Mouse (Mus musculus) CH12.LX (cell line): ENCODE measurements around the gene Slc30a9. TPM values are rescaled to one million over a fixed set of nuclear protein-coding genes. Genes with fewer than 3 reads are reported as not detected.

Experiments
- DNase-seq: peaks from one replicate; pipeline ENCODE4 v3.0.0-alpha.2; 2013; ENCODE audit errors: extremely low read depth
- H3K27ac ChIP-seq: 2 replicates; pipeline ENCODE4 v1.5.1; 2012; ENCODE audit warnings: low read depth, mild to moderate bottlenecking, control low read depth, moderate library complexity; ENCODE audit not compliant: insufficient read depth
- H3K27me3 ChIP-seq: replicated peaks from 2 replicates; pipeline ENCODE3; 2012; ENCODE audit warnings: inconsistent platforms
- H3K36me3 ChIP-seq, 2 experiments: replicated peaks in 1 of 2; 2 replicates each; pipeline versions ENCODE3 to v1.6.1; 2012; ENCODE audit warnings: inconsistent platforms in 1 of 2, low read length in 1 of 2, mild to moderate bottlenecking in 1 of 2, mixed read lengths in 1 of 2, moderate library complexity in 1 of 2; ENCODE audit not compliant: control insufficient read depth in 1 of 2, insufficient read depth in 1 of 2
- H3K4me1 ChIP-seq, 2 experiments: 2 replicates each; pipeline ENCODE4 v1.6.1; 2012; ENCODE audit warnings: inconsistent platforms in 1 of 2, moderate library complexity in 1 of 2; ENCODE audit not compliant: insufficient read depth in 2 of 2, control insufficient read depth in 1 of 2
- H3K4me2 ChIP-seq: 2 replicates; pipeline ENCODE4 v1.6.1; 2012; ENCODE audit warnings: low read depth, mild to moderate bottlenecking, control low read depth; ENCODE audit not compliant: poor library complexity, insufficient read depth, severe bottlenecking
- H3K4me3 ChIP-seq, 3 experiments: fragments of 150-350 bp in 1 of 3; sonication (generic) in 1 of 3; replicated peaks in 1 of 3; 2 replicates each; pipeline versions ENCODE3 to v1.5.1; 2011 to 2012; ENCODE audit warnings: low read depth in 2 of 3, low read length in 2 of 3, mild to moderate bottlenecking in 2 of 3, moderate library complexity in 2 of 3, control low read depth in 1 of 3, improper control_type of control experiment in 1 of 3, inconsistent platforms in 1 of 3, mixed read lengths in 1 of 3; ENCODE audit not compliant: poor library complexity in 1 of 3
- H3K79me2 ChIP-seq: replicated peaks from 2 replicates; pipeline ENCODE4 v1.6.1; 2012; ENCODE audit warnings: mild to moderate bottlenecking, moderate library complexity; ENCODE audit not compliant: control insufficient read depth, poor library complexity, insufficient read depth, severe bottlenecking; ENCODE audit errors: extremely low read depth
- H3K9ac ChIP-seq: 2 replicates; pipeline ENCODE4 v1.6.1; 2012; ENCODE audit warnings: low read depth, mild to moderate bottlenecking, control low read depth, moderate library complexity; ENCODE audit not compliant: insufficient read depth
- H3K9me3 ChIP-seq: replicated peaks from 2 replicates; pipeline ENCODE3; 2012; ENCODE audit warnings: low read length, inconsistent platforms, mixed read lengths
- CHD2 ChIP-seq: IDR thresholded peaks from 2 replicates; pipeline ENCODE4 v1.6.1; 2011; ENCODE audit warnings: low read length, improper control_type of control experiment
- CTCF ChIP-seq, 2 experiments: IDR thresholded peaks in 1 of 2; conservative IDR thresholded peaks in 1 of 2; 2 replicates each; pipeline ENCODE4 v1.5.1; 2011 to 2012; ENCODE audit warnings: low read depth in 2 of 2, low read length in 2 of 2, improper control_type of control experiment in 1 of 2, inconsistent platforms in 1 of 2, mild to moderate bottlenecking in 1 of 2, moderate library complexity in 1 of 2
- HCFC1 ChIP-seq: IDR thresholded peaks from 2 replicates; pipeline ENCODE4 v1.6.1; 2012; ENCODE audit warnings: low read depth, mild to moderate bottlenecking, inconsistent platforms, low read length, improper control_type of control experiment
- IRF4 ChIP-seq: IDR thresholded peaks from 2 replicates; pipeline ENCODE4 v1.6.1; 2014; ENCODE audit warnings: low read depth, mild to moderate bottlenecking, inconsistent platforms, low read length, improper control_type of control experiment
- JUN ChIP-seq: IDR thresholded peaks from 2 replicates; pipeline ENCODE4 v1.6.1; 2011; ENCODE audit warnings: low read depth, mild to moderate bottlenecking, low read length, improper control_type of control experiment, moderate library complexity; ENCODE audit not compliant: insufficient read depth
- KAT2A ChIP-seq: IDR thresholded peaks from 2 replicates; pipeline ENCODE4 v1.6.1; 2012; ENCODE audit warnings: low read length, improper control_type of control experiment, inconsistent platforms; ENCODE audit not compliant: insufficient replicate concordance
- MAZ ChIP-seq: IDR thresholded peaks from 2 replicates; pipeline ENCODE4 v1.6.1; 2012; ENCODE audit warnings: low read depth, mild to moderate bottlenecking, inconsistent platforms, low read length, improper control_type of control experiment, moderate library complexity
- NELFE ChIP-seq: IDR thresholded peaks from 2 replicates; pipeline ENCODE4 v1.6.1; 2011; ENCODE audit warnings: low read depth, low read length, improper control_type of control experiment
- POLR2AphosphoS2 ChIP-seq: IDR thresholded peaks from 2 replicates; pipeline ENCODE4 v1.6.1; 2011; ENCODE audit warnings: low read depth, low read length, improper control_type of control experiment
- SIN3A ChIP-seq: IDR thresholded peaks from 2 replicates; pipeline ENCODE4 v1.6.1; 2012; ENCODE audit warnings: low read length, improper control_type of control experiment, inconsistent platforms
- SMC3 ChIP-seq: IDR thresholded peaks from 2 replicates; pipeline ENCODE4 v1.6.1; 2011; ENCODE audit warnings: low read depth, low read length, improper control_type of control experiment
- TCF12 ChIP-seq: IDR thresholded peaks from 2 replicates; pipeline ENCODE4 v1.6.1; 2014; ENCODE audit warnings: low read depth, mild to moderate bottlenecking, inconsistent platforms, low read length, improper control_type of control experiment
- UBTF ChIP-seq: IDR thresholded peaks from 2 replicates; pipeline ENCODE4 v1.6.1; 2012; ENCODE audit warnings: low read depth, mild to moderate bottlenecking, inconsistent platforms, low read length, improper control_type of control experiment, moderate library complexity
- USF2 ChIP-seq: conservative IDR thresholded peaks from 2 replicates; pipeline ENCODE4 v1.6.1; 2011; ENCODE audit warnings: low read depth, low read length, improper control_type of control experiment
- ZC3H11A ChIP-seq: IDR thresholded peaks from 2 replicates; pipeline ENCODE4 v1.6.1; 2012; ENCODE audit warnings: low read depth, mild to moderate bottlenecking, inconsistent platforms, low read length, improper control_type of control experiment
- ZNF384 ChIP-seq: IDR thresholded peaks from 2 replicates; pipeline ENCODE4 v1.6.1; 2012; ENCODE audit warnings: low read depth, low read length, improper control_type of control experiment, inconsistent platforms
- dilution Hi-C: fragments of 300-500 bp; cut with MboI; formaldehyde crosslinking; loops from 2 replicates; pipeline ENCODE4 v1.14.3; 2020; ENCODE audit warnings: low sequenced_read_pairs; ENCODE audit not compliant: extremely low pct_unique_long_range_greater_than_20kb, extremely low pct_ligation_motif_present
- in situ Hi-C: fragments of 300-500 bp; cut with MboI; formaldehyde crosslinking; loops from 3 replicates; pipeline ENCODE4 v1.14.3; 2019; ENCODE audit warnings: low sequenced_read_pairs, low pct_ligation_motif_present, low pct_unique_long_range_greater_than_20kb, mixed read lengths
- polyA plus RNA-seq: library from polyadenylated mRNA; unstranded; fragments of >175 nt; gene quantifications from 2 replicates; pipeline ENCODE4 v1.2.1, GENCODE M21; 2012; ENCODE audit warnings: low read depth; ENCODE audit not compliant: insufficient read length
- total RNA-seq, 2 experiments: library from RNA; depleted of rRNA; stranded (reverse); fragments of 300-350 nt in 1 of 2; fragments of >200 nt in 1 of 2; gene quantifications; 2 replicates each; pipeline ENCODE4 v1.2.3; 2012 to 2014

Slc30a9 gene
- total and polyA plus RNA-seq, 3 experiments: 19.6 to 41.2 (median 35.6) TPM

DNA sequence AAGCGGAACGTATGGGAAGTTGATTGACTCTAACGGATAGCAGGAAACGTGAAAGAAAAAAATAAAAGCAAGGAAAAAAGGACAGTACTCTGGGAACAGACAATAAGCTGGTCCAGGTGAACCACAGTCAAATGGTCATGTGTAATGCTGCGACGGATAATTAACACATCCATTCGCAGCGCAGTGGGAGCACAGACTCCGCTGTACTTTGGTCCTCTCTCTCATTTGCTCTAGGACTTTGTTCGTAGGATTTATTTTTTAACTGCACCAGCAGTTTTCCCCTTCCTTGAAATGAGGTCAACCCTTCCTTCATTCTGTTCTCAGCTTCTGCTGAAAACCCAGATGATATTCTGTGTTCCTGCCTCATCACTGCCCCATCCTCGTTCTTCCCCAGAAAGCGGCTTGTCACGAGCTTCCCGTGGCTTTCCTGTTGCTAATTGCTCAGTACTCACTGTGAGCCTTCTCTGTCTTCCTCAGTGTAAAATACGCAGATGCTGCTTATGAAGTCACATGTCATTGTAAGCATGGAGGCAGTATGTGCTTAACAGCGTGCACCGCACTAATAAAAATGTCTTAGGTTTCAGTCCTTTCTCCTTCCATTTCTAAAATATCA, 15.0 kb downstream of the Slc30a9 start:
- no peak overlapping the region for H3K4me2 ChIP-seq
- DNase-seq: no peak
- no peak for TF ChIP-seq MAZ
- no peaks in the 10 kb centered on the region for H3K27me3 ChIP-seq
- H3K9ac ChIP-seq: no peak overlapping the region
- H3K36me3 ChIP-seq: peaks cover 17 to 51% of the 10 kb centered on the region in 2 experiments
- no peaks in the 10 kb centered on the region for H3K79me2 ChIP-seq
- no peaks in the 10 kb centered on the region; a peak in 1 of 4 replicates for H3K4me1 ChIP-seq
- no peak overlapping the region for H3K4me3 ChIP-seq
- H3K27ac ChIP-seq: no peak overlapping the region
- dilution Hi-C loops (no loop called here), in situ Hi-C loops (no loop called here)
- peaks cover 5% of the 10 kb centered on the region for H3K9me3 ChIP-seq

DNA sequence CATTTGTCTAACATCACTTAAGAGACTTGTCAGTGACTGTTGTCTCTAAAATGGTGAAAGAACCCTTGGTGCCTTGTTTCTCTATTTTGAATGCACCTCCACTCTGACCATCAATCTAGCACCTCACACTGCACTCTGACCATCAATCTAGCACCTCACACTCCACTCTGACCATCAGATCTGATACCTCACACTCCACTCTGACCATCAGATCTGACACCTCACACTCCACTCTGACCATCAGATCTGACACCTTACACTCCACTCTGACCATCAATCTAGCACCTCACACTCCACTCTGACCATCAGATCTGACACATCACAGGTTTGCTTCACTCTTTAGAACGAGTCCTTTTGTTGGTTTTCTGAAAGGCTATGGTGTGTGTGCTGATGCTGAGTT, 17.3 kb downstream of the Slc30a9 start:
- DNase-seq: no peak
- TF ChIP-seq USF2 (no peak), HCFC1 (no peak), POLR2AphosphoS2 (no peak), KAT2A (no peak), NELFE (no peak)
- Histone ChIP-seq H3K79me2 (no peaks in the 10 kb centered on the region), H3K9me3 (no peaks in the 10 kb centered on the region), H3K4me3 (no peak overlapping the region), H3K4me1 (no peaks in the 10 kb centered on the region; a peak in 1 of 4 replicates), H3K4me2 (no peak overlapping the region), H3K36me3 (peaks cover 4 to 41% of the 10 kb centered on the region in 2 experiments), H3K27ac (no peak overlapping the region), H3K27me3 (no peaks in the 10 kb centered on the region), H3K9ac (no peak overlapping the region)
- in situ Hi-C loops: no loop called here
- dilution Hi-C loops: no loop called here

- Histone ChIP-seq H3K9ac (no peak overlapping the region), H3K4me2 (no peak overlapping the region), H3K27me3 (no peaks in the 10 kb centered on the region), H3K4me3 (no peak overlapping the region), H3K36me3 (peaks cover 18 to 56% of the 10 kb centered on the region in 2 experiments), H3K79me2 (no peaks in the 10 kb centered on the region), H3K27ac (no peak overlapping the region), H3K4me1 (no peaks in the 10 kb centered on the region), H3K9me3 (no peaks in the 10 kb centered on the region)
- DNase-seq: no peak
- TF ChIP-seq HCFC1: no peak
- no peak for TF ChIP-seq NELFE
- TF ChIP-seq TCF12: no peak
- TF ChIP-seq USF2: no peak
- TF ChIP-seq SIN3A: no peak
- no peak for TF ChIP-seq UBTF
- no peak for TF ChIP-seq SMC3
- TF ChIP-seq JUN: no peak
- no peak for TF ChIP-seq ZC3H11A
- no peak for TF ChIP-seq CHD2
- no peak for TF ChIP-seq CTCF (conservative IDR thresholded peaks at IDR 0.05 in 1 of 2, IDR thresholded peaks at IDR 0.05 in 1 of 2; ENCODE audit: low read depth in 2 of 2, low read length in 2 of 2)
- no peak for TF ChIP-seq ZNF384
- no peak for TF ChIP-seq IRF4
- dilution Hi-C loops (no loop called here), in situ Hi-C loops (no loop called here)
Observed at GRCm38 (mm10) chr5:67340811-67341210, 34.1 kb downstream of the Slc30a9 start.
